Mouse (Mus musculus) macrophage (primary cell): ENCODE results near the gene Itgae. TPM values are rescaled to one million over a fixed set of nuclear protein-coding genes. Genes with fewer than 3 reads are reported as not detected.

Source experiments
- H3K27ac ChIP-seq: fragments of 350-480 bp; formaldehyde crosslinking; 2 replicates; pipeline ENCODE4 v1.9.0; 2021
- H3K36me3 ChIP-seq: fragments of 350-480 bp; formaldehyde crosslinking; 2 replicates; pipeline ENCODE4 v1.9.0; 2021; ENCODE audit errors: inconsistent target
- H3K4me3 ChIP-seq: fragments of 350-480 bp; formaldehyde crosslinking; 2 replicates; pipeline ENCODE4 v1.9.0; 2021; ENCODE audit errors: inconsistent target
- H3K79me2 ChIP-seq: fragments of 350-480 bp; formaldehyde crosslinking; 2 replicates; pipeline ENCODE4 v1.9.0; 2021; ENCODE audit errors: inconsistent target
- WGBS: methylation state at CpG from one replicate; pipeline ENCODE4 v1.1.7; 2026; ENCODE audit warnings: inconsistent platforms; ENCODE audit not compliant: missing documents; 5-methylcytosine and 5-hydroxymethylcytosine counted together
- polyA plus RNA-seq: library from polyadenylated mRNA; stranded (reverse); fragments of 250-400 nt; gene quantifications from 3 replicates; pipeline ENCODE4 v1.2.4, GENCODE M21; 2018; ENCODE audit warnings: inconsistent platforms
- total RNA-seq, 78 experiments: library from RNA; depleted of rRNA; stranded (reverse); fragments of 250-400 nt; gene quantifications; 1 replicate in 9 of 78; 2 replicates in 24 of 78; 3 replicates in 43 of 78; 4 replicates in 2 of 78; pipeline ENCODE4 v1.2.4; 2018; ENCODE audit warnings: inconsistent platforms in 56 of 78

Gene Itgae
- total RNA-seq (2018; cell fraction: chromatin; rRNA removed), result under 1 TPM in 12 of 26 experiments, not detected in 14; 0.20 to 0.66 (median 0.31) TPM
- under 1 TPM in 22 of 26 experiments, not detected in 4; 0.03 to 0.21 (median 0.09) TPM for total RNA-seq (2018; cell fraction: cytosol; rRNA removed)
- under 1 TPM in 17 of 26 experiments, not detected in 9; 0.12 to 0.34 (median 0.20) TPM for total RNA-seq (2018; cell fraction: nucleus; rRNA removed)
- 0.04 to 0.10 TPM in 2 of 3 replicates, not detected in the other for polyA plus RNA-seq

GRCm38 (mm10) chr11:73090283-73090682 lies at the start of gene Itgae:
Itgae (plus strand) TSS chr11:73090583.
- H3K27ac ChIP-seq, result no peak within 1 kb of the TSS

GRCm38 (mm10) chr11:73044229-73044755 lies 46.1 kb upstream of the Itgae start:
- WGBS, result 90% methylated on average over 6 of the region's 6 CpGs
- Histone ChIP-seq H3K27ac (no peak overlapping the region), H3K4me3 (no peak overlapping the region), H3K36me3 (no peaks in the 10 kb centered on the region), H3K79me2 (peaks cover 10% of the 10 kb centered on the region; the same call in 1 of the 2 replicates)

More at GRCm38 (mm10) chr11:73090283-73090682, at the start of gene Itgae:
- H3K36me3 ChIP-seq, result no peaks in the 10 kb centered on the region
- H3K79me2 ChIP-seq, result no peaks in the 10 kb centered on the region
- H3K4me3 ChIP-seq, result no peak within 1 kb of the TSS
- WGBS, result 94% methylated on average over 4 of the region's 4 CpGs

- no peak overlapping the region for H3K4me3 ChIP-seq
Observed at GRCm38 (mm10) chr11:73044789-73045188, 45.6 kb upstream of the Itgae start.

GRCm38 (mm10) chr11:73047542-73047996 lies 42.8 kb upstream of the Itgae start, which contains the start of gene Ncbp3:
Ncbp3 (plus strand) TSS chr11:73047783.
- peak within 1 kb of the TSS; percentile 29 for H3K27ac ChIP-seq
- peak within 1 kb of the TSS; percentile 89 for H3K4me3 ChIP-seq
- WGBS, result 1% methylated on average over 39 of the region's 39 CpGs
- H3K36me3 ChIP-seq, result peaks cover 6% of the 10 kb centered on the region; the same call in 1 of the 2 replicates
- peaks cover 32% of the 10 kb centered on the region for H3K79me2 ChIP-seq

More at GRCm38 (mm10) chr11:73044789-73045188, 45.6 kb upstream of the Itgae start:
- peaks cover 14% of the 10 kb centered on the region for H3K79me2 ChIP-seq
- no peak overlapping the region for H3K27ac ChIP-seq
- no peaks in the 10 kb centered on the region for H3K36me3 ChIP-seq
- 73% methylated on average over 4 of the region's 4 CpGs for WGBS

- peak overlapping the region; percentile 89 for H3K4me3 ChIP-seq
- H3K27ac ChIP-seq, result peak overlapping the region; percentile 29
- WGBS, result 2% methylated on average over 55 of the region's 55 CpGs
- H3K79me2 ChIP-seq, result peaks cover 32% of the 10 kb centered on the region
- H3K36me3 ChIP-seq, result peaks cover 10% of the 10 kb centered on the region; the same call in 1 of the 2 replicates
Observed at GRCm38 (mm10) chr11:73048030-73048876, 42.1 kb upstream of the Itgae start.

GRCm38 (mm10) chr11:73049335-73049734 lies 41.0 kb upstream of the Itgae start:
- Histone ChIP-seq H3K79me2 (peaks cover 32% of the 10 kb centered on the region), H3K36me3 (peaks cover 21% of the 10 kb centered on the region; the same call in 1 of the 2 replicates), H3K4me3 (no peak overlapping the region), H3K27ac (no peak overlapping the region)
- WGBS, result 24% methylated on average over 4 of the region's 4 CpGs

GRCm38 (mm10) chr11:73052795-73053194 lies 37.6 kb upstream of the Itgae start:
- 100% methylated on average over 1 of the region's 1 CpGs for WGBS
- peaks cover 42% of the 10 kb centered on the region for H3K79me2 ChIP-seq
- no peak overlapping the region for H3K27ac ChIP-seq
- peaks cover 55% of the 10 kb centered on the region for H3K36me3 ChIP-seq
- no peak overlapping the region for H3K4me3 ChIP-seq

GRCm38 (mm10) chr11:73057701-73058100 lies 32.7 kb upstream of the Itgae start:
- WGBS, result 87% methylated on average over 5 of the region's 5 CpGs
- Histone ChIP-seq H3K27ac (no peak overlapping the region), H3K79me2 (peaks cover 26% of the 10 kb centered on the region; the same call in 1 of the 2 replicates), H3K36me3 (peaks cover 66% of the 10 kb centered on the region), H3K4me3 (no peak overlapping the region)

GRCm38 (mm10) chr11:73059630-73060029 lies 30.8 kb upstream of the Itgae start:
- Histone ChIP-seq H3K79me2 (peaks cover 26% of the 10 kb centered on the region; the same call in 1 of the 2 replicates), H3K27ac (no peak overlapping the region), H3K4me3 (no peak overlapping the region), H3K36me3 (peaks cover 51% of the 10 kb centered on the region)
- WGBS, result 90% methylated on average over 3 of the region's 3 CpGs

- Histone ChIP-seq H3K36me3 (peaks cover 43% of the 10 kb centered on the region), H3K79me2 (peaks cover 23% of the 10 kb centered on the region; the same call in 1 of the 2 replicates), H3K4me3 (no peak overlapping the region), H3K27ac (no peak overlapping the region)
- WGBS, result 97% methylated on average over 3 of the region's 3 CpGs
Observed at GRCm38 (mm10) chr11:73061413-73061812, 29.0 kb upstream of the Itgae start.

GRCm38 (mm10) chr11:73071839-73072238 lies 18.5 kb upstream of the Itgae start:
- 76% methylated on average over 3 of the region's 3 CpGs for WGBS

GRCm38 (mm10) chr11:73076295-73076694 lies 14.1 kb upstream of the Itgae start:
- Histone ChIP-seq H3K4me3 (no peak overlapping the region), H3K79me2 (no peaks in the 10 kb centered on the region), H3K27ac (no peak overlapping the region), H3K36me3 (peaks cover 78% of the 10 kb centered on the region)
- 93% methylated on average over 4 of the region's 4 CpGs for WGBS

More at GRCm38 (mm10) chr11:73071839-73072238, 18.5 kb upstream of the Itgae start:
- peaks cover 87% of the 10 kb centered on the region for H3K36me3 ChIP-seq
- no peaks in the 10 kb centered on the region for H3K79me2 ChIP-seq
- H3K4me3 ChIP-seq, result no peak overlapping the region
- no peak overlapping the region for H3K27ac ChIP-seq

- Histone ChIP-seq H3K36me3 (peaks cover 76% of the 10 kb centered on the region), H3K4me3 (no peak overlapping the region), H3K79me2 (no peaks in the 10 kb centered on the region), H3K27ac (no peak overlapping the region)
- 88% methylated on average over 4 of the region's 4 CpGs for WGBS
Observed at GRCm38 (mm10) chr11:73076733-73077132, 13.7 kb upstream of the Itgae start.

GRCm38 (mm10) chr11:73077211-73077720 lies 13.1 kb upstream of the Itgae start:
- H3K36me3 ChIP-seq, result peaks cover 76% of the 10 kb centered on the region

More at GRCm38 (mm10) chr11:73077211-73077720, 13.1 kb upstream of the Itgae start:
- Histone ChIP-seq H3K79me2 (no peaks in the 10 kb centered on the region), H3K4me3 (no peak overlapping the region), H3K27ac (no peak overlapping the region)
- 93% methylated on average over 6 of the region's 6 CpGs for WGBS
